9 mouse cellular contexts compared by ENCODE assay signal in genomic region chr1:46066484-46067251, GRCm38 (mm10). TPM values are rescaled to one million over a fixed set of nuclear protein-coding genes. Genes with fewer than 3 reads are reported as not detected.
DNase-seq lines count a peak whose midpoint lies in the region; ATAC-seq lines count a peak whose summit lies in the region.
"Had no signal": no experiment of that assay in that cellular context is flagged by ENCODE, and none has a peak within 500 bp of the region (broad histone marks: within the 10 kb centered on the region; RNA-seq: fewer than 3 reads in every experiment).

No protein-coding gene starts in this region.

- no peaks in the 10 kb centered on the region for H3K9me3 ChIP-seq in forebrain, embryonic 11.5 days (ENCODE audit: control insufficient read depth, low read length)
- H3K9me3 ChIP-seq in heart, embryonic 14.5 days (ENCODE audit: control insufficient read depth, low read length), result no peaks in the 10 kb centered on the region

- peak overlapping the region; percentile 81 for H3K9ac ChIP-seq in forebrain, embryonic 11.5 days (ENCODE audit: low read length)
- peak overlapping the region; percentile 82 for H3K9ac ChIP-seq in heart, embryonic 14.5 days (ENCODE audit: low read length)

- WGBS in forebrain, embryonic 11.5 days, result 0% methylated on average over 28 of the region's 28 CpGs
- under 1% methylated on average over 28 of the region's 28 CpGs for WGBS in heart, embryonic 14.5 days

- peak; percentile 95 for ATAC-seq in forebrain, embryonic 11.5 days (replicated peaks; ENCODE audit: low FRiP score)
- peak; percentile 73 for ATAC-seq in heart, embryonic 14.5 days (ENCODE audit: insufficient number of reproducible peaks, insufficient read depth, low FRiP score, low read depth)

- H3K4me2 ChIP-seq in forebrain, embryonic 11.5 days (ENCODE audit: low read depth, low read length, severe bottlenecking), result peak overlapping the region; percentile 54
- H3K4me2 ChIP-seq in heart, embryonic 14.5 days (ENCODE audit: low read length), result peak overlapping the region; percentile 77

- H3K4me1 ChIP-seq in forebrain, embryonic 11.5 days (replicated peaks; ENCODE audit: control insufficient read depth, insufficient read depth, low read length), result no peaks in the 10 kb centered on the region
- no peaks in the 10 kb centered on the region for H3K4me1 ChIP-seq in heart, embryonic 14.5 days (ENCODE audit: control insufficient read depth in 2 of 2, insufficient read depth in 2 of 2, low read length in 2 of 2)

- H3K27ac ChIP-seq in forebrain, embryonic 11.5 days (ENCODE audit: low read depth, low read length), result peak overlapping the region; percentile 57; the same call in 1 of the 2 replicates
- peak overlapping the region; percentile 87 to 91 for H3K27ac ChIP-seq in heart, embryonic 14.5 days (replicated peaks in 1 of 2; ENCODE audit: control insufficient read depth in 1 of 2, insufficient read depth in 1 of 2, low read depth in 2 of 2, low read length in 2 of 2)

- DNase-seq in thymus, postnatal 4 days, result peak; percentile 18
- DNase-seq in thymus, adult 18-20 months, result no peak
- peak; percentile 84 for DNase-seq in forebrain, embryonic 11.5 days (ENCODE audit: low spot score)
- peak; percentile 77 for DNase-seq in kidney, postnatal 10 days
- peak; percentile 53 for DNase-seq in liver
- peak; percentile 90 for DNase-seq in neural tube, embryonic 10.5 days (ENCODE audit: extremely low spot score, low spot score)
- DNase-seq in urinary bladder, postnatal 25 days (ENCODE audit: low spot score), result peak; percentile 31

- no peaks in the 10 kb centered on the region for H3K36me3 ChIP-seq in forebrain, embryonic 11.5 days (ENCODE audit: control insufficient read depth, insufficient read depth, low read length)
- H3K36me3 ChIP-seq in heart, embryonic 14.5 days (ENCODE audit: control insufficient read depth, insufficient read depth, low read length), result no peaks in the 10 kb centered on the region

- H3K27me3 ChIP-seq in forebrain, embryonic 11.5 days (ENCODE audit: control insufficient read depth, insufficient read depth, low read length), result no peaks in the 10 kb centered on the region
- H3K27me3 ChIP-seq in heart, embryonic 14.5 days (ENCODE audit: control insufficient read depth, insufficient read depth, low read length), result no peaks in the 10 kb centered on the region
- H3K27me3 ChIP-seq: CH12.LX had no signal

- peak overlapping the region; percentile 52 for H3K4me3 ChIP-seq in forebrain, embryonic 11.5 days (ENCODE audit: low read depth, low read length)
- peak overlapping the region; percentile 63 to 71 for H3K4me3 ChIP-seq in heart, embryonic 14.5 days (ENCODE audit: control insufficient read depth in 1 of 2, insufficient read depth in 1 of 2, low read depth in 1 of 2, low read length in 2 of 2)

RNA-seq across cellular contexts. Expression of gene Dnah7b, which starts 0.6 kb away (rescaled TPM):
- 2.0 and 2.3 TPM in 2 replicates for polyA plus RNA-seq in forebrain, embryonic 11.5 days (2014; fragmentation: Nextera tagmentation; extraction: Ambion mirVana)
- polyA plus RNA-seq in heart, embryonic 14.5 days (2014; fragmentation: Nextera tagmentation; extraction: Ambion mirVana), result 1.8 TPM in 2 replicates

Comparison
In these comparisons a context has a peak if more than half of its experiments do, and no peak if none do; other contexts are left out.
1. DNase-seq: peak in thymus, postnatal 4 days (single experiment), forebrain, embryonic 11.5 days (single experiment), kidney, postnatal 10 days (single experiment), liver (single experiment), neural tube, embryonic 10.5 days (single experiment) and urinary bladder, postnatal 25 days (single experiment); none in thymus, adult 18-20 months (0 of 2).